Mouse (Mus musculus) thymus, postnatal 25 days (tissue): Measurements from ENCODE around the gene Ube4b.

Source experiments
- DNase-seq: peaks from one replicate; pipeline ENCODE4 v3.0.0; 2022

Ube4b gene

DNA sequence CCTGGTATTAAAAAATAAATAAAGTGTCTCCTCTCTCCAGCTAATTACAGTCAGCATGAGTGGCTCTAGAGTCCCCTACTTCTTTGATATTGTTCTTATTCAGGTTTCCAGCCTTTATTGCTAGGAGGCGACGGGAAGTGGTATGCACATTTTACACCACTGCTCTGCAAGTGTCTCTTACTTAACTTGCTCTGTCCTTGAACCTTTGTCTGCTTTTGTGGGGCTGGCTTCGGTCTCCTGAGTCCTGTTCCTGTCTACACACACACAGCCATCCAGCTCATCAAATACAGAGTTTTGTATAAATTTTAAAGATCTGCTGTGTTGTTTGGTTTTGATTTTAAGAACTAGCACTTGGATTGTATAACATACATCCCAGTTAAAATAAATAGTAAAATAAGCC is 124.4 kb downstream of the Ube4b start:
- no peak for DNase-seq

GRCm38 (mm10) chr4:149296501-149296900 is 130.0 kb downstream of the Ube4b start:
- no peak for DNase-seq

GRCm38 (mm10) chr4:149292984-149293383 is 133.6 kb downstream of the Ube4b start:
- no peak for DNase-seq

DNA sequence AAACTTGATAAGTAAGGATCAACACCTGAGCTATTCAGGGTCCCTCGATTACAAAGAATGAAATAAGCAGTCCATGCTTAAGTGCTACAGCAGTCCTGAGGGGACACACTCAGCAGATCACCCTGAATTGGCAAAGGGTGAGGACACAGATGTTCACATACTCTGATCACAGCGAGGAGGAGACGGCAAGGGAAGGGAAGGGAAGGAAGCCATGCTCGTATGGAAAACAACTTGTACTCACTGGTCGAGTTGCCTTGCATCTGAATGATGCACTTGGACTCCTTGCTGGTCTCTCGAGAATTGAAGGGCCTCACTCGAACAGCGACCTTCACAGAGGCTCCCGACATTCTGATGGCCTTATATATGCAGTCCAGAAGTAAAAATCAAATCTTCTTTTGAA is 135.5 kb downstream of the Ube4b start:
- DNase-seq = no peak

DNA sequence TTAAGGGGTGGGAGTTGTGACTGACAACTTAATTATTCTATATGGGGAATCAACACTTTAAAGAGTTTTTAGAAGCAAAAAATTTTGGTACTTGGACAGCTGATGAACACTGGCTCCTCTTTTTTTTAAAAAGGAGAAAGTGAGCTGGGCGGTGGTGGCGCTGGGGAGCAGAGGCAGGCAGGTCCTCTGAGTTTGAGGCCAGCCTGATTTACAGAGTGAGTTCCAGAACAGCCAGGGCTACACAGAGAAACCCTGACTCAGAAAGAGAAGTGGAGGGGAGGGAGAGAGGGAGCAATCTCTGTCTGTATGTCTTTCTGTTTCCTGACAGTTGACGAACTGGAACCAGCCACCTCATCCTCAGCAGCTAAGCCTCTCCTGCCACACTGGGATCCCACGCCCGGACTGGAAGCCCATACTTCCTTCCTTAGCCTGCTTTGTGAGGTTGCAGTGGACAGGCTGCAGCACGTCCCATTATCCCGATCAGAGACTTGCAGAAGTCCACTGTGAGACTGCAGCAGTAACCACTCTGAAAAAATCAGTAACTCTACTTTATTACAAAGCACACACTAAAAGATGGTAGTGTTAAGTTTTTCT is 136.3 kb downstream of the Ube4b start:
- no peak for DNase-seq

GRCm38 (mm10) chr4:149286287-149287137 is 140.0 kb downstream of the Ube4b start:
- no peak for DNase-seq

- no peak for DNase-seq
Measured at GRCm38 (mm10) chr4:149285691-149286090, 140.9 kb downstream of the Ube4b start.

- DNase-seq = no peak
Measured at GRCm38 (mm10) chr4:149283018-149283417, 143.5 kb downstream of the Ube4b start.

GRCm38 (mm10) chr4:149282025-149282738 is 144.4 kb downstream of the Ube4b start:
- no peak for DNase-seq
